Mouse (Mus musculus) cerebellum, adult 18-20 months (tissue): ENCODE results near the gene Maml2.
A peak's percentile ranks its signal among the peaks of the same experiment; 100 is the strongest.

Experiments
- DNase-seq, 2 experiments: peaks; one replicate each; pipeline ENCODE4 v3.0.0; 2021

Maml2 gene

GRCm38 (mm10) chr9:13448716-13449115, 151.0 kb downstream of the Maml2 start:
- DNase-seq = no peak

- DNase-seq = no peak
Measured at GRCm38 (mm10) chr9:13454651-13455123, 156.9 kb downstream of the Maml2 start.

GRCm38 (mm10) chr9:13455231-13455630, 157.5 kb downstream of the Maml2 start:
- DNase-seq = no peak

GRCm38 (mm10) chr9:13457774-13458173, 160.0 kb downstream of the Maml2 start:
- no peak for DNase-seq

- no peak for DNase-seq
Measured at GRCm38 (mm10) chr9:13459371-13459770, 161.6 kb downstream of the Maml2 start.

- no peak for DNase-seq
Measured at GRCm38 (mm10) chr9:13460012-13460411, 162.3 kb downstream of the Maml2 start.

GRCm38 (mm10) chr9:13460926-13461325, 163.2 kb downstream of the Maml2 start:
- no peak for DNase-seq

- DNase-seq = no peak
Measured at GRCm38 (mm10) chr9:13465358-13466020, 167.7 kb downstream of the Maml2 start.

- DNase-seq = no peak
Measured at GRCm38 (mm10) chr9:13466351-13466750, 168.6 kb downstream of the Maml2 start.

- DNase-seq = no peak
Measured at GRCm38 (mm10) chr9:13466816-13467215, 169.1 kb downstream of the Maml2 start.

- DNase-seq = no peak
Measured at GRCm38 (mm10) chr9:13467745-13468144, 170.0 kb downstream of the Maml2 start.

GRCm38 (mm10) chr9:13468778-13469177, 171.0 kb downstream of the Maml2 start:
- no peak for DNase-seq

GRCm38 (mm10) chr9:13470013-13470412, 172.3 kb downstream of the Maml2 start:
- DNase-seq = no peak

GRCm38 (mm10) chr9:13474951-13475350, 177.2 kb downstream of the Maml2 start:
- peak; percentile 48 to 53 for DNase-seq

GRCm38 (mm10) chr9:13479275-13479674, 181.5 kb downstream of the Maml2 start:
- DNase-seq = no peak

- no peak for DNase-seq
Measured at GRCm38 (mm10) chr9:13483199-13484068, 185.7 kb downstream of the Maml2 start.

- no peak for DNase-seq
Measured at GRCm38 (mm10) chr9:13484267-13485240, 186.8 kb downstream of the Maml2 start.

- DNase-seq = no peak
Measured at GRCm38 (mm10) chr9:13485914-13486313, 188.2 kb downstream of the Maml2 start.

GRCm38 (mm10) chr9:13491107-13491506, 193.3 kb downstream of the Maml2 start:
- DNase-seq = no peak

GRCm38 (mm10) chr9:13491854-13492620, 194.3 kb downstream of the Maml2 start:
- no peak for DNase-seq

GRCm38 (mm10) chr9:13492807-13493206, 195.1 kb downstream of the Maml2 start:
- DNase-seq = no peak

GRCm38 (mm10) chr9:13493746-13494145, 196.0 kb downstream of the Maml2 start:
- no peak for DNase-seq
